Mouse (Mus musculus) lung, postnatal 0 days (tissue): ENCODE results near the gene Atp7a.

Experiments
- CTCF ChIP-seq: IDR thresholded peaks from 2 replicates; pipeline ENCODE4 v1.5.1; 2016; ENCODE audit warnings: antibody characterized with exemption, mild to moderate bottlenecking
- EP300 ChIP-seq: IDR thresholded peaks from 2 replicates; pipeline ENCODE4 v1.6.1; 2016; ENCODE audit warnings: antibody characterized with exemption, mild to moderate bottlenecking, control low read depth

- no peak for TF ChIP-seq CTCF
- no peak for TF ChIP-seq EP300
Observed at GRCm38 (mm10) chrX:106135484-106135883, 108.4 kb downstream of the Atp7a start.
